Mouse (Mus musculus) kidney, postnatal 4 days (tissue): ENCODE measurements at regions not wholly inside any gene's neighbourhood (a gene's known extent, or its start where the extent isn't known, plus 50 kb on each side); places are given as distances from the start of the nearest gene placed in this dataset.

Experiments used
- DNase-seq, 2 experiments: peaks; one replicate each; pipeline ENCODE4 v3.0.0; 2021; ENCODE audit warnings: mixed read lengths in 2 of 2

DNA sequence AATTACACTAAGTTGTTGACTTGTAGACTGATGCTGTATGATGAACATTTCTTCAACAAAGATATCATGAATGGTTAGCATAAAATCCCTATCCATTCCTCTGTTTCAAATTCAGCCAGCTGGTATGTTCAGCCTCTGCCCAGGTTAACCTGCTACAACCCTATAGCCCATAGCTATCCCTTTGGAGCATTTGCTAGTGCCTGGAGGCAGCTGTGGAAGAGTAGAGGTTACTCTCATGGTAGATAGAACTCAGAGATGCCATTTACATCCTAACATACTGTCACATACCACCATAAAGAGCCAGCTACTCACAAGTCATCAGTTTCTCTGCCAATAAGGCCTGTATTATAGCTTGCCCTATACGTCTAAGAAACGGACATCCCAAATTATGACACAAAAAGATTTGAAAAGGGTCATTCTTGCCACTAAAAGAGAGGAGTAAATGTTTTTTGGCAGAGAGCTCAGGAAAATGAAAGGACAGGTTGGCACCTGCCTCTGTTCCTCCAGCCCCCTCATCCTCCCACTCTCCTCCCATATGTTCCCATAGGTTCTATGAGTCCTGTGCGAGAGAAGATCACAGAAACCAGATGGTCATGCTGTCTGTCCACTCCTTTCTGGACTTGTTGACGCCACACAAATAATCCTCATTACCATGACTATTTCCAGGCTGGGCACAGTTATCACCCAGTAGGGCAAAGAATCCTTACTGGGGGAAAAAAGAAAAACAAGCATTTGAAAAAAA lies 156.5 kb upstream of the Ngly1 start:
- no peak for DNase-seq

GRCm38 (mm10) chr14:16093133-16093505 lies 156.0 kb upstream of the Ngly1 start:
- no peak for DNase-seq

- no peak for DNase-seq
These were observed 139.7 kb upstream of the Ngly1 start for GRCm38 (mm10) chr14:16109414-16109813.

- no peak for DNase-seq
These were observed 116.4 kb upstream of the Ngly1 start for GRCm38 (mm10) chr14:16132672-16133071.

DNA sequence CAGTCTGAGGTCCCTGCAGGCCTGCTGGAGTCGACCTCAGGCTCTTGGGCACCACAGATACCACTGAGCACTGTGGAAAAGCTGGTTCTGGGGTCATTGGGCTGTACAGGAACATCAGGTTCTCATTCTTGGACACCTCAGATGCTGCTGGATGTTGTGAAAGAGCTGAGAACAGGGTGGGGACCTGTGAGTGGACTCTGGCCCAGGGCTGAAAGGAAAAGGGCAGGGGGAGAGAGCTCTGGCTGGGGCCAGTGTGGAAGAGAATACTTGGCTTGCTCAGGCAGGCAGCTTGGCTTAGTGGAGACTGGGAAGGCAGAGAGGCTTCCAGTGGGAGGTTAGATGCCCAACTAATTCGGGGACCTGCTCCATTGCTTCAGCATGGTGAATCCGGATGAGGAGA lies 115.7 kb upstream of the Ngly1 start:
- no peak for DNase-seq

DNA sequence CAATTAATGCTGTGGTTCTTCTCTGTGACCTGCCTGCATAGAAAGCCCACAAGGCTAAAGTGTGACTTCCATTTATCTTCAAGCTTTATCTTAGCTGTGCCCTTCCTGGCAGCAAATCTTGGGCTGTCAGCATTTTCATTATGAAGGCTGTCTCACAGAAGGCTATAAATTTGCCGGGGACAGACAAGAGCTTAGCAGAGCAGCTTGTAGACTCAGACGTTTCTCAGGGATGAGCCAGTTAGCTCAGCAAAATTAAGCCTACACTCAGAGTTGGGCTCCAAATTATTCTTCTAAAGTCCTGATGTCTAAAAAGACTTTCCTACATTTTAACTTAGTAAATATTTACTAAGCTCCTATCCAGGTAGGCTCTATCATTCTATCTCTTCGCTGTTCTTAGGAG lies 112.9 kb upstream of the Ngly1 start:
- no peak for DNase-seq

- DNase-seq = no peak
These were observed 104.8 kb upstream of the Ngly1 start for GRCm38 (mm10) chr14:16144299-16144698.

DNA sequence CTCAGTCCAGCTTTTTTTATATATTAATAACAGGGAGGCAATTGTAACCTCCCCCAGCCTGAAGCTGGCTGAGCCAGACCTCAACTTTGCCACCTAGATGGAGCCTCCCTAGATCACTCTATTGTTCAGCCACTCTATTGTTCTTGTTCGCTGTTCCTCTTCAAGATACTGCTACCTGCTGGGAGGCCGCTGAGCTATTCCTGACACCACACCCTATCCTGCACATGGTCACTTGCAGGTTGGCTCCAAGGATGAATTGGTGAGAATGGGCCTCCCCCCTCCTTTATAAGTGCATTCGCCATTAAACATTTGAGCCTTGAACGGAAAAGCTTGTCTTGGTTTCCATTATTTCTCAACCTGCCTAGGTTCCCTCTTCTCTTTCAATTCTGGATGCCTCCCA lies 102.3 kb upstream of the Ngly1 start:
- no peak for DNase-seq

DNA sequence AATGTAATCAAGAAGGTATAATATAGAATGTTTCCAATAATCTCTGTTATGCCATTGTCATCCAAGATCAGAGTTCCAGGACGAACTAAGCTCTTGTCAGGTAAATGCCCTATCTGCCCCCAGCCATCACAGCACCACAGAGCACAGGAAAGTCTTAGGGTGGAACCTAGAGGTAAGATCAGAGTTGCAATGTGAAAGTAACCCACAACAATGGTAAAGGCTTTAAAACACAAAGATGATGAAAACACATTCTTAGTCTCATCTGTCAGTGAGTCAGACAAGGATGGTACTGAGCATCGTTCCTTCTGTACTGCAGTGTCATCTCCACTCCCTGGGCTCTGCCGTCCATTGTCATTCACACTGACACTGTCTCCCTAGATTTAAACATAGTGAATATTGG lies 97.3 kb upstream of the Ngly1 start:
- no peak for DNase-seq

DNA sequence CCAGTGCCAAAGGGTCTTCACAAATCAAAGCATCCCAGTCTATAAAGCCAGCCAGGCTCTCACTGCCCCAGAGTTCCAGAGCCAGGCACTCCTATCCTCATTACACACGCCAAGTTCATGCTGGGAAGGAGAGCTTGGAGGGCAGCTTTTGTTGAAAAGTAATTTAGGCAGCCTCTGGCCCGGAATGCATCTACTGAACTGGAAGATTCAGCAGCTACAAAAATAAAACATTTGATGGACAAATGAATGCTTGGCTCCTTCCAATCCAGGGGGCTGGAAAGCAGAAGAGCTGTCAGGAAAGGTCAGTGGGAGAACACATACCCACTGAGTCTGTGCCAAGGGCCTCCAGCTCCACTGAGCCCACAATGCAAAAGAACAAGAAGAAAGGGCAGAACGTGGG lies 96.4 kb upstream of the Ngly1 start:
- DNase-seq = no peak

- no peak for DNase-seq
These were observed 94.0 kb upstream of the Ngly1 start for GRCm38 (mm10) chr14:16155106-16155505.

GRCm38 (mm10) chr14:16170226-16170625 lies 78.9 kb upstream of the Ngly1 start:
- no peak for DNase-seq

- no peak for DNase-seq
These were observed 76.8 kb upstream of the Ngly1 start for GRCm38 (mm10) chr14:16172261-16172660.

GRCm38 (mm10) chr14:16173292-16173691 lies 75.8 kb upstream of the Ngly1 start:
- no peak for DNase-seq

DNA sequence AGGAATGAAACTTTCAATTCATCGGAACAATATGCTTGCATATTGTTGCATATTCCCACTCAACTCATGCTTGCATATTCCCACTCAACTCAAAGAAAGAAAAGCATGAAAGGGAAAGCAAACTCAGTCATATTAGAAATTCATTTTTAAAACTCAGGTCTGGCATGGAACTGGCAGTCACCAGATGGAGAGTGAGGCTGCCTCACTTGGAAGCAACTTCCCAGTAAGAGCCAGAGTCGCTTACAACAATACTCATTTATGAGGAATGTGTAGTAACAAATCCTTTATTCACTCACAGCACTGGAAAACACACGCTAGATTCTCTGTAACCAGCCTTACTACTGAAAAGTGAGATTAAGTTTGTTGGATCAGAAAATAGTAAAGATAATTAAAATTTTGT lies 70.9 kb upstream of the Ngly1 start:
- DNase-seq = no peak

GRCm38 (mm10) chr14:16181822-16182221 lies 67.3 kb upstream of the Ngly1 start:
- DNase-seq = no peak

- DNase-seq = no peak
These were observed 63.8 kb upstream of the Ngly1 start for GRCm38 (mm10) chr14:16185246-16185645.
